Mouse (Mus musculus): ENCODE measurements around the gene Scaf4. TPM values are rescaled to one million over a fixed set of nuclear protein-coding genes. Genes with fewer than 3 reads are reported as not detected.
"Not testable (repeated sequence)": the region's sequence is repeated elsewhere in the genome, so short reads cannot be mapped to it uniquely, and the experiment has no call there.

Gene Scaf4
- polyA plus RNA-seq, 1 experiment from 2014 or later: 17.5 TPM

DNA sequence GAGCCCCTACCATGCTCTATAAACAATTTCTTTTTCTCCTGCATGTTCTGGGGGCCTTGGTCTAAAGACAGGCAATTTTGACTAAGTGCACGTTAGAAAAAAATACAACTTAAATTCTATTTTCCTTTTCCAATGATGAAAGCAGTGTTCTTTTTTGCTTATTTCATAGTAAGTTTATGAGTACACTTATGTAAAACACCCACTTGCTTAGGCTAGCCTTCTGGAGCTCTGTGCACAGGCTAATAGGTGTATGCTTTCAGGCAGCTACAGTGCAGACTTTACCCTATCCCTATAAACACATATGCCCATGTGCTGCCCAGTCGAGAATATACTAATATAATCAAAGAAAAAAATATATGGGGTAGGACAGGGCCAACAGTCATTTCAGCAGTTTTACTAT, 31.8 kb downstream of the Scaf4 start:
- Histone ChIP-seq H3K4me3 (ENCODE audit: control insufficient read depth in 1 of 2, insufficient read depth in 1 of 2, low read depth in 1 of 2, low read length in 2 of 2) (no peak overlapping the region), H3K27me3 (ENCODE audit: control insufficient read depth, insufficient read depth, low read length) (no peaks in the 10 kb centered on the region), H3K36me3 (ENCODE audit: control insufficient read depth, insufficient read depth, low read length) (peaks cover 96% of the 10 kb centered on the region), H3K9ac (ENCODE audit: low read length) (no peak overlapping the region), H3K9me3 (ENCODE audit: control insufficient read depth, low read length) (no peaks in the 10 kb centered on the region), H3K4me1 (ENCODE audit: control insufficient read depth in 2 of 2, insufficient read depth in 2 of 2, low read length in 2 of 2) (no peaks in the 10 kb centered on the region), H3K27ac (replicated peaks in 1 of 2; ENCODE audit: control insufficient read depth in 1 of 2, insufficient read depth in 1 of 2, low read depth in 2 of 2, low read length in 2 of 2) (no peak overlapping the region), H3K4me2 (ENCODE audit: low read length) (no peak overlapping the region)
- ATAC-seq (ENCODE audit: insufficient number of reproducible peaks, insufficient read depth, low FRiP score, low read depth): no peak
- WGBS: 90% methylated on average over 2 of the region's 2 CpGs

DNA sequence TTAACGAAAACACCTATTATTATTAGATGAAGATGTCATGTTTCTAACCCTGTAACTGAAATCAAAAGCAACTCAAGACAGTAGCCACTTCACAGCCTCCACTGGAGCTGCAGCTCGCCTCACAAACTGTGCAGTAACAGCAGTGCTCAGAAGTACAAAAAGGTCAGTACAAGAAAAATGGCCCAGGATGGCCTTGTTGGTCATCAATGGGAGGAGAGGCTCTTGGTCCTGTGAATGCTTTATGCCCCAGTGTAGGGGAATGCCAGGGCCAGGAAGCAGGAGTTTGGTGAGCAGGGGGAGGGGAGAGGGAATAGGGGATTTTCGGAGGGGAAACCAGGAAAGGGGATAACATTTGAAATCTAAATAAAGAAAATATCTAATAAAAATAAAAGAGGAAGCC, 33.0 kb downstream of the Scaf4 start:
- peaks cover 96% of the 10 kb centered on the region for H3K36me3 ChIP-seq (ENCODE audit: control insufficient read depth, insufficient read depth, low read length)
- H3K4me1 ChIP-seq (ENCODE audit: control insufficient read depth in 2 of 2, insufficient read depth in 2 of 2, low read length in 2 of 2); H3K9me3 ChIP-seq (ENCODE audit: control insufficient read depth, low read length); H3K4me3 ChIP-seq (ENCODE audit: control insufficient read depth in 1 of 2, insufficient read depth in 1 of 2, low read depth in 1 of 2, low read length in 2 of 2); H3K27ac ChIP-seq (replicated peaks in 1 of 2; ENCODE audit: control insufficient read depth in 1 of 2, insufficient read depth in 1 of 2, low read depth in 2 of 2, low read length in 2 of 2); H3K4me2 ChIP-seq (ENCODE audit: low read length); ATAC-seq (ENCODE audit: insufficient number of reproducible peaks, insufficient read depth, low FRiP score, low read depth); H3K27me3 ChIP-seq (ENCODE audit: control insufficient read depth, insufficient read depth, low read length); H3K9ac ChIP-seq (ENCODE audit: low read length): not testable (repeated sequence)
- WGBS: 85% methylated on average over 3 of the region's 3 CpGs

- Histone ChIP-seq H3K9me3 (ENCODE audit: control insufficient read depth, low read length) (no peaks in the 10 kb centered on the region), H3K27me3 (ENCODE audit: control insufficient read depth, insufficient read depth, low read length) (no peaks in the 10 kb centered on the region), H3K4me2 (ENCODE audit: low read length) (no peak overlapping the region), H3K4me3 (ENCODE audit: control insufficient read depth in 1 of 2, insufficient read depth in 1 of 2, low read depth in 1 of 2, low read length in 2 of 2) (no peak overlapping the region), H3K27ac (replicated peaks in 1 of 2; ENCODE audit: control insufficient read depth in 1 of 2, insufficient read depth in 1 of 2, low read depth in 2 of 2, low read length in 2 of 2) (no peak overlapping the region), H3K36me3 (ENCODE audit: control insufficient read depth, insufficient read depth, low read length) (peaks cover 98% of the 10 kb centered on the region), H3K4me1 (ENCODE audit: control insufficient read depth in 2 of 2, insufficient read depth in 2 of 2, low read length in 2 of 2) (no peaks in the 10 kb centered on the region), H3K9ac (ENCODE audit: low read length) (no peak overlapping the region)
- 91% methylated on average over 7 of the region's 7 CpGs for WGBS
- ATAC-seq (ENCODE audit: insufficient number of reproducible peaks, insufficient read depth, low FRiP score, low read depth): no peak
These were observed 34.2 kb downstream of the Scaf4 start for GRCm38 (mm10) chr16:90250099-90250498.

DNA sequence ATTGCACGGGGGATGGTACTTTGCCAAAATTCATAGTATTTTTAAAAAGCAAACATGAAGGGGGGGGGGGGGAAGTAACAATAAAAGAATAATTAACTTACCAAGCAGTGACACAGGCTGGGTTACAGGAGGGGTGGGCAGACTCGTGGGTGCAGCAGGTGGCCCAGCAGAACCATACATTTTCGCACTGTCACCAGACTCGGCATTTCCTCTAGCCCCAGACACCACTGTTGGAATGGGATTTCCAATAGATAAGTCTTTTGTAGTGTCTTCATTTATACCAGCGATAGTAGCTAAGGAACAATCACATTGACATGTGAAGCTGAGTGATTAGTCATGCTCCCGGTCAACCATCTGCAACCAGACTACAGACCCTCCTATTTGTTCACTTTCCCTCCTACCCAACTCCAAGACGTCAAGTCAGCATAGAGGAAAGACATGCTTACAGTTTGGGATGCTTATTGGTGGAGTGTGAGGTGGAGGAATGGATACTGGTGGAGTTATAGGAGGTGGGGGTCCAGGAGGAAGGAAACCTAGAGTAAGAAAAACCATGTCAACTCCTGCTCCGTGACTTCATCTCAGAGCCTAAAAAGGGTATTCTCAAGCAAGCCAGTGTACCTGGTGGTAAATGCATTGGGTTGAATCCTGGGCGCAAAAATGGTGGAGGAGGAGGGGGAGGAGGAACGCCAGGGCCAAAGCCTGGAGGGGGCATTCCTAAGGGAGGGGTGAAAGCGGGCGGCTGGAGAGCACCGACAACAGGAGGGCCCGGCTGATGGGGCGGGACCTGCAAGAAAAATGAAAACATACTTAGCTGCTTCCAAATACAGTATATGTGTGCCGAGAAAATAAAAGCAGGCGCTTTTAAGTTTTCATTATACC, 41.6 kb downstream of the Scaf4 start:
- H3K9me3 ChIP-seq (ENCODE audit: control insufficient read depth, low read length): no peaks in the 10 kb centered on the region
- WGBS: 75% methylated on average over 17 of the region's 17 CpGs
- H3K4me3 ChIP-seq (ENCODE audit: control insufficient read depth in 1 of 2, insufficient read depth in 1 of 2, low read depth in 1 of 2, low read length in 2 of 2): no peak overlapping the region
- H3K36me3 ChIP-seq (ENCODE audit: control insufficient read depth, insufficient read depth, low read length): peaks cover 97% of the 10 kb centered on the region
- no peak overlapping the region for H3K9ac ChIP-seq (ENCODE audit: low read length)
- H3K27ac ChIP-seq (replicated peaks in 1 of 2; ENCODE audit: control insufficient read depth in 1 of 2, insufficient read depth in 1 of 2, low read depth in 2 of 2, low read length in 2 of 2): no peak overlapping the region
- ATAC-seq (ENCODE audit: insufficient number of reproducible peaks, insufficient read depth, low FRiP score, low read depth): no peak
- H3K4me1 ChIP-seq (ENCODE audit: control insufficient read depth in 2 of 2, insufficient read depth in 2 of 2, low read length in 2 of 2): 0 out of 4 replicates have a peak, but pooled peaks cover 0 to 6% of the 10 kb centered on the region in 2 experiments
- H3K4me2 ChIP-seq (ENCODE audit: low read length): no peak overlapping the region
- H3K27me3 ChIP-seq (ENCODE audit: control insufficient read depth, insufficient read depth, low read length): no peaks in the 10 kb centered on the region

GRCm38 (mm10) chr16:90241875-90242274, 42.4 kb downstream of the Scaf4 start:
- Histone ChIP-seq H3K27me3 (ENCODE audit: control insufficient read depth, insufficient read depth, low read length) (no peaks in the 10 kb centered on the region), H3K4me3 (ENCODE audit: control insufficient read depth in 1 of 2, insufficient read depth in 1 of 2, low read depth in 1 of 2, low read length in 2 of 2) (no peak overlapping the region), H3K9me3 (ENCODE audit: control insufficient read depth, low read length) (no peaks in the 10 kb centered on the region), H3K27ac (replicated peaks in 1 of 2; ENCODE audit: control insufficient read depth in 1 of 2, insufficient read depth in 1 of 2, low read depth in 2 of 2, low read length in 2 of 2) (no peak overlapping the region), H3K4me2 (ENCODE audit: low read length) (no peak overlapping the region), H3K4me1 (ENCODE audit: control insufficient read depth in 2 of 2, insufficient read depth in 2 of 2, low read length in 2 of 2) (0 out of 4 replicates have a peak, but pooled peaks cover 0 to 6% of the 10 kb centered on the region in 2 experiments), H3K36me3 (ENCODE audit: control insufficient read depth, insufficient read depth, low read length) (peaks cover 89% of the 10 kb centered on the region), H3K9ac (ENCODE audit: low read length) (no peak overlapping the region)
- WGBS: 90% methylated on average over 4 of the region's 4 CpGs
- ATAC-seq (ENCODE audit: insufficient number of reproducible peaks, insufficient read depth, low FRiP score, low read depth): no peak

DNA sequence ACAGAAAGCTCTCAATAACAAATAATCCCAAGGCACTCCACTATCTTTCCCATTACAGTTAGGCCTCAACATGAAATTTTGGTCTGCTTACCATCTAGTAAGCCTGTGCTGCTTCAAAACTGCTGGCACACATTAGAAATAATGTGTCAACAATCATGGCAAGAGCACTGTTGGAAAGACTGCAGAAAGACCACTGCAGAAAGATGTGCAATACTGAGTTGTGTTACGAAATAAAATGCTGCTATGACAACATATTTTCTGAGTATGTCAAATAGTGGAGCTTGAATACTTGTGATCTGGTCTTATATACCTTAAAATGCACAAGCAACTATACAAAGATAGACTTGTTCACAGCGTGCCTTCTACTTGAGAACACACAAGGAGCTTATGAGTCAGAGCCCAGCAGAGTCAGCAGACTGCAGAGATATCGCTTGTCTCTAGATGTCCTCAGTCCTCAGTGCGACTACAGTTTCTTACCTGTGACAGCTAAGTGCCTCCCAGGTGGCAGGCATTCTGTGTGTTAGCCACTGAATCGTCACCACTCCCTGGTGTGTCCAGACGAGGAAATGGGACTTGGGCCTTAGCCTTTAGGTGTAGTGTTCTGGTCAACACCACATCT, 45.1 kb downstream of the Scaf4 start:
- Histone ChIP-seq H3K27me3 (ENCODE audit: control insufficient read depth, insufficient read depth, low read length) (no peaks in the 10 kb centered on the region), H3K4me1 (ENCODE audit: control insufficient read depth in 2 of 2, insufficient read depth in 2 of 2, low read length in 2 of 2) (peaks cover 5 to 19% of the 10 kb centered on the region in 2 experiments; a peak in 3 of 4 replicates), H3K4me3 (ENCODE audit: control insufficient read depth in 1 of 2, insufficient read depth in 1 of 2, low read depth in 1 of 2, low read length in 2 of 2) (no peak overlapping the region), H3K27ac (replicated peaks in 1 of 2; ENCODE audit: control insufficient read depth in 1 of 2, insufficient read depth in 1 of 2, low read depth in 2 of 2, low read length in 2 of 2) (no peak overlapping the region), H3K9me3 (ENCODE audit: control insufficient read depth, low read length) (no peaks in the 10 kb centered on the region), H3K9ac (ENCODE audit: low read length) (no peak overlapping the region), H3K4me2 (ENCODE audit: low read length) (no peak overlapping the region), H3K36me3 (ENCODE audit: control insufficient read depth, insufficient read depth, low read length) (peaks cover 68% of the 10 kb centered on the region)
- no peak for ATAC-seq (ENCODE audit: insufficient number of reproducible peaks, insufficient read depth, low FRiP score, low read depth)
- WGBS: 83% methylated on average over 6 of the region's 6 CpGs

DNA sequence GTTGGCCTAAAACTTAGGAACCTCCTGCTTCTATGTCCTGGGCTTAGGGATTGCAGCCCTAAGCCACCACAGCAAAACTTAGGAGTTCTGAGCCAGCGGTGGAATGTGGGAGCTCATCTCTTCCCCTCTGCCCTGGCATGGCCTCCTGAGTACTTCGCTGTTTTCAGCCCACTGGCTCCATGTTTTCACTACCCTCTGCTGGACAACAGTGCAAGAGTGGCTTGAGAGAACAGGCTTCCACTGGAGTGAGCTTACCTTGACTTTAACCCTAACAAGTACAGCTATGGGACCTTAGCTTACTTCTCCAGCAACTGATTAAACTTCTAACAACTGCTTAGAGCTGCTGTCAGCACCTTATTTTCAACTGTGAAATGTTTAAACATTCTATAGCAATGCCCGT, 49.1 kb downstream of the Scaf4 start:
- peaks cover 5 to 12% of the 10 kb centered on the region in 2 experiments; a peak in 3 of 4 replicates for H3K4me1 ChIP-seq (ENCODE audit: control insufficient read depth in 2 of 2, insufficient read depth in 2 of 2, low read length in 2 of 2)
- no peak overlapping the region for H3K9ac ChIP-seq (ENCODE audit: low read length)
- 0 out of 2 replicates have a peak overlapping the region, but pooled peaks have one; percentile 5 for H3K4me2 ChIP-seq (ENCODE audit: low read length)
- H3K27ac ChIP-seq (replicated peaks in 1 of 2; ENCODE audit: control insufficient read depth in 1 of 2, insufficient read depth in 1 of 2, low read depth in 2 of 2, low read length in 2 of 2): peak overlapping the region in 1 of 2 experiments; percentile 33; a peak in 2 of 4 replicates
- no peak overlapping the region for H3K4me3 ChIP-seq (ENCODE audit: control insufficient read depth in 1 of 2, insufficient read depth in 1 of 2, low read depth in 1 of 2, low read length in 2 of 2)
- H3K27me3 ChIP-seq (ENCODE audit: control insufficient read depth, insufficient read depth, low read length): no peaks in the 10 kb centered on the region
- H3K36me3 ChIP-seq (ENCODE audit: control insufficient read depth, insufficient read depth, low read length): peaks cover 36% of the 10 kb centered on the region
- WGBS: 54% methylated on average over 3 of the region's 3 CpGs
- ATAC-seq (ENCODE audit: insufficient number of reproducible peaks, insufficient read depth, low FRiP score, low read depth): peak; percentile 52; the same call in 1 of the 2 replicates
- no peaks in the 10 kb centered on the region for H3K9me3 ChIP-seq (ENCODE audit: control insufficient read depth, low read length)

All from heart, embryonic 14.5 days (tissue).